Mouse (Mus musculus): ENCODE measurements around the gene Eif4g1.

The Eif4g1 gene

DNA sequence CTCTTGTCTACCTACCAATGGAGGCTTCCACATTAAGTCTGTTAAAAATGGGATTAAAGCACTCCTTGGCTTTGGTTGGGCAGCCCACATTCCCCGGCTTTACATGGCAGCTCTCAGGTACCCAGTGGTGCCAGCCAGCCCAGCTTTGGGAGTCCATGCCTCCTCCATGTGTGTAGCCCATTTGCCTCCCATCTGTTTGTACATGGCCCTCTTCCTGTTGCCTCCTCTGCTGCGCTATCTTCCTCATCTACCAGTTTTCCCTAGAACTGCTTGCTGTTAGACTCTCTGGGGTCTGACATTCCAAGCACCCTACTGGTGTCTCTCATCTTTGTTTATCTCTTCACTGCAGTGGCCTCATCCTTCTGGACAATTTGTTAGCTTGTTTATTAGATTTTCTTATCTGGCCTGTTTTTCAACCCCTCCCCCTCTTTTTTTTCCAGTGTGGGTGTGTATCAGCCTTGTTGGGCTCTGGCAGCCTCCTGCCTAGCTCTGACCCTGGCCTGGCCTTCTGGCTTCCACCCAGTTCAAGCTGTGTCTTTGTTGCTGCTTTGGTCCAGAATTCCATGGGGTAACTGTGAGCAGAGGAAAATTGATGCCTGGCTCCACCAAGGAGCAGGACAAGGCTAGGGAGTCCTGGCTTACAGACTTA is 38.4 kb downstream of the Eif4g1 start:
- DNase-seq (ENCODE audit: low spot score): no peak

DNA sequence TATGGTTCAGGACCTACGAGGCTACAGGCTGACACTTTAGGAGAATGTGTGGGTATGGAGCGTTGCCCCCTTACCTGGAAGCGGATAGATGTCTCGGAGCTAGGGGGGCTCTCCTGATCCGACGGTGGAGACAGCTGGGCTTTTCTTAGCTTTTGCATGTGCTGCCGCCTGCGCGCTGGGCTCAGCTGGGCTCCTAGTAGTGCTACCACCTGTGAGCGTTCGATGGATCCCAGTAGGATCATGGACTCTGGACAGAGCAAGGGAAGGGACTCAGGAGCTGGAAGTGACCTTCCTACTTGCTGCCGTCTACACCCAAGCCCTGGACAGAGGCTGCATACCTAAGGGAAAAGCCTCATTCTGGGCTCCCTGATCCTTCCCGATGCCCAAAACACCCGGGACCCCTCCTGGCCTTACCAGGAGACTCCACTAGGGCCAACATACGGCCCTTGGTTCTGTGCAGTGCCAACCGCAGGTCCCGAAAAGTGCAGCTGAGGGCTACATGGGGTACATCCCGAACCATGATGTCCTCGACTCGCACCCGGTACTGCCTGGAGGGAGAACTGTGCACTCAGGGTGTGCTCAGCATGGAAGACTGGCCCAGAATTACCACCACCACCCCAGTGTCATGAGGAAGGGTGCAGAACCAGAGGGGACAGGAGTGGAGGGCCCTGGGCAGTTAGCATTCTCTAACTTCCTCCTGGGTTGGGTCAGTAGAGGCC is 40.3 kb downstream of the Eif4g1 start:
- no peak for DNase-seq (ENCODE audit: low spot score)

DNA sequence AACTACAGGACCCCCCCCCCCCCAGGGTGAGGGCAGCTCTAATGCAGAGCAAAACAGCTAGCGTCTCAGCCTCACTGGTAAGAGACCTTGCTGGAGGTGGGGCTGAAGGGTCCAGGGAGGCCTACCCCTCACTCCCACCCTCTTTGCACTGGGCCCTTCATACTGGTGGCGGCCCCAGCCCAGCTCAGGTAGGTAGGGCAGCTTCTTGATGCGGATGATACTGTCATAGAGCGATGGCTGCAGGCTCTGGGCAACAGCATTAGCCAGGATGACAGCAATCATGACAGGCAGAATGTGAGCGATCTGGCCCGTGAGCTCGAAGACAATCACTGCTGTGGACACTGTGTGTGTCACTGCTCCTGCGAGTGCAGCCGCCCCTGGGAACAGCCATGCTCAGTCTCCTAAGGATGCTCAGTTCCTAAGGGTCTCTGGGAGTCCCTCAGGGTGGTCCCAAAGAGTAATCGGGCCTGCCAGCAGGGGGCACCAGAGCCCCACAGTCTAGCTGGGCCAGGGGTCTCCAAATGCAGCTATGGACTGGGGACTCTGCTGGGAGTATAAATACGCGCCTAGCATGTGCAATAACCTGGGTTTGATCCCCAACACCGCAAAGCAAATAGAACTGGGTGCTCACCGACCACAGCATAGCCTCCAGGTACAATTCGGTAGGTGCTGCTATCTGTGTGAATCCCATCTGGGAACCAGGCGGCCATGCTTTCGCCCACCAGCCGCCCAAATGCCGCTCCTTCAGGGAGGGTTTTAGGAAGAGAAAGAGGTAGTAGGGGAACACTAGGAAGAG is 41.0 kb downstream of the Eif4g1 start:
- no peak for DNase-seq (ENCODE audit: low spot score)

DNA sequence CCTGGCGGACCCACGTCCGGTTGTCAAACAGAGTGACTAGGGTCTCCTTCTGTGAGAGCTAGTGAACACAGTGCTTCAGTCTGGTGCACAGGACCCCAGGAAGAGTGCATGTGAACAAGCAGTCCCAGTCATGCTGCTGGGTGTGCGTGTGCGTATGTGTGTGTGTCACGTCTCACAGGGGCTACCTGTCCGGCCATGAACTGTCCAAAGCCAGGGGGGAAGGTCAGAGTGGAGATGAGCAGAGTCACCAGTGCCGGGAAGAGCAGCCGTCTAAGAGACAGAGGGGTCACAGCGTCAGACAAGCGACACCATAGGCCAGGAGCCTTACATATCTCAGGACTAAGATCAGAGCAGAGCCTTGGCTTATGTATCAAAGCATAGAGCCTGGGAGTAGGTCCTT is 42.3 kb downstream of the Eif4g1 start:
- DNase-seq (ENCODE audit: low spot score): no peak

DNA sequence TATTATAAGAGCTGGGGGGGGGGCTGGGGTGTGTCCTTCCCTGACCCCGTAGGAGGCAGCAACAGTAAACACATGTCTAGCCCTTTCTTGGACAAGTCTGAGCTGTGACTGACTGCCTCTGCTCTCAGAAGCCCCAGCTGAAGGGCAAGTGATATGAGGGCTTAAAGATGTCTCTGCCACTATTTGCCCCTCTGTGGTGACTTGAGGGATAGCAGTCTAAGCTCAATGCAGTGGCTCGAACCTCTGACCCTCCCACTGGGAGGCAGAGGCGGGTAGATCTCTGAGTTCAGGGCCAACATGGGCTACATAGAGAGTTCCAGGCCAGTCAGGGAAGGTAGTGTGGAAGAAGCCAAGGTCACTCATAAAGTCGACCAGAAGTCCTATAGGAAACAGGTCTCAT is 42.7 kb downstream of the Eif4g1 start:
- DNase-seq (ENCODE audit: low spot score): no peak

DNA sequence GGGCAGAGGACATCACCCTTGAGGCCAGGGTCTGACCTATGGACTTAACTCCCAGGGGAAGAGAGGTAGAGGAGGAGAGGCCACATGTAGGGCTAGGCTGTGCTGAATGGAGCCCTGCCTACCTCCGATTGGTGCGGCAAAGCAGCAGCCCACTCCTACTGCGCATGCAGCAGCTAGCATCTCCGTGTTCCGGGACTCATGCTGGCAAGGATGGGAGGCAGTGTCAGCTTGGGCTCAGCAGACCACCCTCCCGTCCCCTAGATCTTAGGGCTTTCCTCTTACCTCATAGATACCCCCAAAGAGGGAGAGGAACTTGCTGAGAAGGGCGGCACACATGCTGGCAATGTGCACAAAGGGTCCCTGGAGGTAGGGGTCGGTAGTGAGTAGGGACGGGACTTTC is 44.1 kb downstream of the Eif4g1 start:
- DNase-seq (ENCODE audit: low spot score): no peak

DNA sequence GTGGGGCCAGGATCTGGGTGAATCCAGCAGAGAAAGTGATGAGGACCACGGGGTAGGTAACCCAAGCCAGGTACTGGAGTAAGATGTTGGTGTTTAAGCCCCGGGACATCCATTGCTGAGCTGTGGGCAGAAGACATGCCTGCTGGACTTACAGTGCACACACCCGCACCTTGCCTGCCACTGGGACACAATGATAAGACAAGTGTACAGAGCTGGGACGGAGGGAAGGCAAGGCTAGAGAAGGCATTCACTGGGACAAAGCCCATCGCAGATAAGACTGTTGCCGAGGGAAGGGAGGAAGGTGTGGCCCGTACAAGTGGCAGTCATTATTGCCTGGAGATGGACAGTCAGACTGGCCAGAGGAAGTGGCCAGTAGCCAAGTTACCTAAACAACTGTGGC is 44.8 kb downstream of the Eif4g1 start:
- no peak for DNase-seq (ENCODE audit: low spot score)

DNA sequence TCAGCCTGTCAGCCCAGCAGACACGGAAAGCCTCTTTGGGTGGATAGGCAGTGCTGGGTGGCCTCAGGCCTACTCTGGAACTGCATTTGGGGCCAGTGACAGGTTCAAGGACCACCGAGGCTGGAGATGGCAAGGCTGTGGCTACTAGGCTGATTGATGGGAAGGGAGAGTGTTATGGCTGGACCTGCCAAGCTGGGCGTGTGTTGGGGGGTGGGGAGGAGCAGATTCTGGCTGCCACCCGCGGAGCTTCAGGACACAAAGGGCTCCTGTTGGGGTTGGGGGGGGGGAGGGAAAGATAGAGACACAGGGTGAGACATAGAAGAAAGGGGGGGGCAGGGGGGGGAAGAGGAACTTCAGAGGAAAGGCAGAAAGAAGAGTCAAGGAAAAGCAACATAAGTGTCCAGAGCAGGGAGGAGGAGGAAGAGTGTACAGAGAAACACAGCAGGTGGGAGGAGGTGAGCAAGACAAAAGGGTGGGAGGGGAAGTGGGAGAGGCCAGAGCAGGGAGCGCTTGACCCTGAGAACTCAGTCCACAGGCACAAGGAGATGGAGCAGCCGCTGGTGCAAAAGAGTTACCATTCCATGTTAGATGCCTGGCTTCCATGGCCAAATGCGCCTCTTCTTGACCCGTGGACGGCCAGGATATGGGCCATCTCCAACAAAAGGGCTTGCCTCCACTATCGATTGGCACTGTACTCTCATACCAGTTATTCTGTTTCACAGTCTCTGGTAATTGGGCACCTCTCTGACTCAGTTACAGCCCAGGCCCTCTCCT is 46.4 kb downstream of the Eif4g1 start:
- DNase-seq (ENCODE audit: low spot score): no peak

DNA sequence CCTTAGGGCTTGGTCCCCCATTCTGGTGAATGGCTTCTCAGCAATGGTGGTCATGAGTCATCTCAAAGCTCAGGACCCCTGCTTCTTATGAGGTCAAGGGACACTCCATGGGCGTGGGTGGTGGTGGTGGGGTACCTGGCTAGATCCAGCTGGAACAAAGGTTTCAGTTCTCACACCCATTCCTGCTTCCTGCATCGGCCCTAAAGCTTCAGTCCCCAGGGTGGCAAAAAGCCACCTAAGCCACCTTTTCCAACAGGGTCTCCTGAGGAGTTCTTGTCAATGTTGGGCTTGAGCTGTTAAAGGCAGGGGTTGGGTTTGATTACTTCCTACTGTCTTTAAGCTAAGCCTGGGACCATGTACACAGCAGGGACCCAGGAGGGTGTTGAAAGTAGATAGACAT is 47.0 kb downstream of the Eif4g1 start:
- no peak for DNase-seq (ENCODE audit: low spot score)

DNA sequence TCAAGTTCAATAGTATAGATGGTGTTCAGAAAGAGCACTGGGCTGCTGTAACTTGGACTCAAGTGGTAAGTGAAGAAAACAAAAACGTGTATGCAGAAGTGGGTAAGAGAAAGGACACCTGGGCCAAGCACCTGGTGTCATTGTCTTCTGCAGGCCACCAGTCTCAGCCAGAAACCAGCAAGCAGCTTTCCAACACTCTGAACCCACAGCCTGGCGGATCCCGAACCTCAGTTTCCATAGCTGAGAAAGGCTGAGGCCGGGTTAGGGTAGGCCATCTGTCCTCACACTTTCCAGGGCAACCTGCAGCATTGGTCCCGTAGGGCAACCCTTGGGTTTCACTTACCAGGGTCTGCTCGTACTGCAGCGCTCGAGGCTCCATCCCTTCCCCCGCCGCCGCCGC is 47.5 kb downstream of the Eif4g1 start:
- no peak for DNase-seq (ENCODE audit: low spot score)

DNA sequence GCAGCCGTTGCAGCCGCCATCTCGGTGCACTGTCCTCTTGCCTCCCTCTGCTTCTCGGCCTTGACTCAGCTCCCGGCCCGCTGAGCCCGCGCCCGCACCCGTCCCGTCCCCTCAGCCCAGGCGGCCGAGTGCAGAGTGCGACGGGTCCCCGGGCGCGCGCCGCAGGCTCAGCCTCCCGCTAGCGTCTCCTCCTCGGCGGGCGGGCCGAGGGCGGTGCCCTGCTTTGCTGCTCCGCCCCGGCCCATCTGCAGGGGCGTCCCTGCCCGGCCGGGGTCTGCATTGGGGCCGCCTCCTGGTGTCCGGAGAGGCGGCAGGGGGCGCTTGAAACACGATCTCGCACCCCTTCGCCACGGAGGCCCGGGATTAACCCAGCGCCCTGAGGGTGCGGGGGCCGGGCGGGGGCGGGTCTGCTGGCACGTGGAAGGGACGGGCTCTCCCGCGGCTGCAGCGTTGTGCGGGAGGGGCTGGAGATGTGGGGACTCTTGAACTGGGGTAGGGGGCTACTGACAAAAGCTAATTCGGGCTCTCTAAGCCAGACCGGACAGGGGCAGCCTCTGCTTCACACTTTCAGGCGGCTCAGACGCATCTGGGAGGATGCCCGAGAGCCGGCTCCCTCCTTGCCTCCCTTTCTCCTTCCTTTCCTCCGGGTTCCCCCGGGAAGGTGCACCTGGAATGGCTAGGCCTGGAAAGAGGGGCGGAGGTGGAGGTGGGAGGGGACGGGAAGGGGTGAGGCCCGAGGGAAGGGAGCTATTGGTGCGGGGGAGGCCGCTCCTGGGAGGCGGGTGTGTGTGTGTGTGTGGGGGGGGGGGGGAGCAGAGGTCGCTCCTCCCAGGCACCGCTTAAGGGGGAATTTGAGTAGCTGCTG is 48.1 kb downstream of the Eif4g1 start:
- peak; percentile 67 for DNase-seq (ENCODE audit: low spot score)

DNA sequence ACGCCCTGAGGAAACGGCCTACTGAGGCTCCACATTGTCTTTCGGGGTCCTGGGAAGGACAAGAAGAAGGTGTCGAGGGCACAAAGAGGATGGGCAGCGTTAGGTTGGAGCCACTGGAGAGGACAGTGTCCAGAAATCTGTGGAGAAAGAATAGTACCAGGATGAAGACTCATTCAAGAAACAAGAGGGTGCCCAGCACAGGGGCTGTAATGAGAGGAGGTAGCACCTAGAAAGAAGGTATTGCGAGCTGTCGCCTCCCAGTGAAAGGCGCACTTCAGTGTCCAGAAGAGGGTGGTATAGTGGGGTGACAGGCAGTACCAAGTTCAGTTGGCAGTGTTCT is 48.7 kb downstream of the Eif4g1 start:
- DNase-seq (ENCODE audit: low spot score): no peak

DNA sequence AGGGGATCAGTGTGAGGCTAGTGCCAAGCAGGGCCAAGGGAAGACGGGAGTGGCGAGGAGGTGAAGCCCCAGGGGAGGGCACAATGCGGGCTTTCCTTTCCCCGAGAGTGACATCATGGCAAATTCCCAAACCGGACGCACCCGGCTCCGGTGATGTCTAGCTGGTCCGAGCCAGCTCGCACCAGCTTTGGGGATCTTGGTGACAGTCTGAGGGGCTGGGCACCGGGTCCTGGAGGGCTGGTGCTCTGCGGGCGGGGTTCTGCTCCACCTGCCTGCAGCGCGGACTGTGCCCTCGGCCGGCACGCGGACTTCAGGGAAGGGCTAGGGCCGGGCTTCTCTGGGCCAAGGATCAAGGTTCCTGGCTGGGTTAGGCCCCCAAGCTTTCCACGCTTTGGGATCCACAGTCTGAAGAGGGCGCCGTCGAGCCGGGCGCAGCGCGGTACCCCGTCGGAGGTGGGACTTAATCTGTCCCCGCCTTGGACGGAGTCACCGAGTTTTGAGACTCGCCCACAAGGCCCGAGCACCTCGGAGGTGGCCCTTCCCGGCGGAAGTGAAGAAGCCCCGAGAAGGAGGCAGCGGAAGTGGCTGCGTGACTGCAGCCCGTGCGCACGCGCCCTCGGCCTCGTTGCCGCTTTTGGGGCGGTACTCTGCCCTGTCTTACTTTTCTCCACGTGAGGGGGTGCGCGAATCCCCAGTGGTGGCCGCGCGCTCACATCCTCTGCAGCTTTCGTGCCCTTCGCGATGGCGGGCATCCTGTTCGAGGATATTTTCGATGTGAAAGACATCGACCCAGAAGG is 49.3 kb downstream of the Eif4g1 start, which contains the start of the genes Polr2h and Clcn2:
Gene Polr2h (plus strand): TSS at position 485 of the 797 bp plus-strand sequence.
Gene Clcn2 (minus strand): TSS at position 566 of the 797 bp plus-strand sequence.
- peak; percentile 96 for DNase-seq (ENCODE audit: low spot score)

DNA sequence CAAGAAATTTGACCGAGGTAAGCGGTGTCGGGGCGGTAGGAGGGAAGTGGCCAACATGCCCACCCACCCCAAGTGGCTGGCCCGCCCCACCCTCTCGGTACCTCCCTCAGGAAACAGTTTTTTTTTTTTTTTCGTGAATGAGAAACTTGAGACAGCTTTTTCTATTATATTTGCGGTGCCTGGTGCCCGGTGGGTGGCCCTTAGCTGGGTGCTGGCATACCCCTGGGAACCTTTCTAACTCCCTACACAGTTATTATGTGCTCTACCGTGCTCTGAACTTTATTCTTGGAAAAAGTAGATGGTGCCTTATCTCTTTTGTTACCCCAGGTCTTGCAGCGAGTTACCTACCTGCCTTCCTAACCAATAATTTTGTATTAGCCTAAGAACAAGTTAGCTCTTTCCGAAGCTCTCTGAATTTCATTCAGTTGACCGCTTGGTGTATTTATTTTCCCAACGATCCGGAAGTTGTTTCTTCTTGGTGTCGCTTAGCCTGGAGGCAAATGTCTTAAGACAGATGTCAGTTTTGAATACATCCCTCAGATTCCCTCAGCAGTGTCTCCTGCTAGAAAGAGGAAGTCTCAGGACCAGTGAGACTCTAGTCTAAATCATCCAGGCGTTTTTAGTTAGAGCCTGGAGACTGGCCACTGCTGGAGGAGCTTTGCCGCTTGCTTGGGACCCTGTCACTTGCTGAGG is 50.0 kb downstream of the Eif4g1 start:
- DNase-seq (ENCODE audit: low spot score): no peak

DNA sequence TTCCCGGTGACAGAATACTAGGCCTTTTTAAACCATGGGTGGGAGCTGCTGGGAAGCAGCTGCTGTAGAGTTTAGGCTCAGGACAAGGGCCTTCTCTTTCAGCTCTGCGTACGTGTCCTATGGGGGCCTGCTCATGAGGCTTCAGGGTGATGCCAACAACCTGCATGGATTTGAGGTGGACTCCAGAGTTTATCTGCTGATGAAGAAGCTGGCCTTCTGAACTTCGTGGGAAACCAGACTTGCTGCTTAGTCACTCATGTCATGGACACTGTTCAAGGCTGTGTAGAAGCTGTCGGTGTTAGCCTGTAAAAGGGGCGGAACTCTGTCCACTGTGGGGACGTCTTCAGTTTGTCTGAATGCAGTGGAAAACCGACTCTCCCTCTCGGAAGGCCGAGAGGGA is 53.7 kb downstream of the Eif4g1 start:
- no peak for DNase-seq (ENCODE audit: low spot score)

DNA sequence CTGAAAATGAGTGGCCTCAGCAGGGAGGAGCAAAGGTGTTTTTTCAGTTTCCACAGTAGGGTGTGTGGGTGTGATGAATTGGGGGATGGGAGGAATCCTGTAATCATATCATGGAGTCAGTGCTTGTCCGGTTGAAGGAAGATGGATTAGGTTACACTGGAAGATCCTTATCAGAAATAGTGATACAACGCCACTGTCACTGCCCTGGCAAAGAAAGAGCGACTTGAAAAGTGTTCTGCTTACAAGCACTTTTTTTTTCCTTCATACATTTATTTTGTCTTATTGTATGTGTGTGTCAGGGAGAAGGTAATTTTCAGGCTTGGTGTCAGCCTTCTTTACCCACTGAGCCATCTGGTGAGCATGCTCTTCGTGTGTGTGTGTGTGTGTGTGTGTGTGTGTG is 54.6 kb downstream of the Eif4g1 start:
- no peak for DNase-seq (ENCODE audit: low spot score)

DNA sequence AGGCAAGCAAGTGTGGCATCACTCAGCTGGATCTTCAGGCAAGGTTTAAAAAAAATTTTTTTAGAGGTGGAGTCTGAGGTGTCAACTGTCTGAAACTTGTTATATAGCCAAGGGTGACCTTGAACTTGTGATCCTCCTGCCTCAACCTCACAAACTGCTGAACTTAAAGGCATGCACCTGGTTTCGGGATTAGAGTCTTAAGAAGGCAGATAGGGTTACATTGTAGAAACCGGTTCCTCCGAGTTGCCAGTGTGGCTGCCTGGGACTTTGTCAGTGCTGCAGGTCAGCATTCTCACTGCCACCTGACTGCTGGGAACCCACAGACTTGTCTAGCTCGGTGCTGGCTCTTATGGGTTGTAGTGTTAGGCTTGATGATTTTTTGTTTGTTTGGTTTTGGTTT is 55.1 kb downstream of the Eif4g1 start:
- DNase-seq (ENCODE audit: low spot score): no peak

DNA sequence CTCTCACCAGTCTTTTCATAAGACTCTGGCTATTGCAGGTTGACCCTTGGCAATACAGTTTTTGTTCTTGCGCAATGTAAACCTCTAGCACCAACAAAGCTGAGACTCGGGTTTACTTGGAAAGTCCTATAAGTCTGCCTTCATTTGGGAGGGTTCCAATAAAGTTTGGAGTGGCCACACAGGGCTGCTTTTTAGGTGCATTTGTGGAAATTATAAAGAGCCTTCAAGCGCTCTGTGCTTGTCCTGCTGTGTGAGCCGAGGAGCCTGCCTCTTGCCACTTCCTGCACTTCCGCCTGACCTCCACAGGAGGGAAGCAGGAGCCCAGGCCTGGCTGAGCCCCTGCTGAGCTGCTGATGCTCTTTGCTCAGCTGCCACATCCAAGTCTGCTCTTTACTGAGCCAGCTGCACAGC is 56.2 kb downstream of the Eif4g1 start:
- DNase-seq (ENCODE audit: low spot score): peak; percentile 46

DNA sequence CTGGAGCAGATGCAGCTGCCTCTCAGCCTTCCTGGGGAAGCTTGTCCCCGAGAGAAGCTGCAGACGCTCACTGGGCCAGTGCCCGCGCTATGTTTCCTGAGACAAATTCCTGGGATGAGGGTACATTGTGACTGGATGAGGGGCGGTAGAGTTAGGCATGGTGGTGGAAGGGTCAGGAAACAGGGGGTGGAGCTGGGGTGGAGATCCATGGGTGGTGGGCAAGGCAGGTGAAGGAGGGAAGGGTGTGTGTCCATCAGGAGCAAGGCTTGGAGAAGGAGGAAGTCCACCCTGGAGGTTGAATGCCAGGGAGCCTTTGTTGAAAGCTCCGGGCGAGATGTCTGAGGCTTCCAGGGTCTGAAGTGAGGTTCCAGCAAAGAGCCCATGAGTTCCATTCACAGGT is 57.2 kb downstream of the Eif4g1 start:
- no peak for DNase-seq (ENCODE audit: low spot score)

DNA sequence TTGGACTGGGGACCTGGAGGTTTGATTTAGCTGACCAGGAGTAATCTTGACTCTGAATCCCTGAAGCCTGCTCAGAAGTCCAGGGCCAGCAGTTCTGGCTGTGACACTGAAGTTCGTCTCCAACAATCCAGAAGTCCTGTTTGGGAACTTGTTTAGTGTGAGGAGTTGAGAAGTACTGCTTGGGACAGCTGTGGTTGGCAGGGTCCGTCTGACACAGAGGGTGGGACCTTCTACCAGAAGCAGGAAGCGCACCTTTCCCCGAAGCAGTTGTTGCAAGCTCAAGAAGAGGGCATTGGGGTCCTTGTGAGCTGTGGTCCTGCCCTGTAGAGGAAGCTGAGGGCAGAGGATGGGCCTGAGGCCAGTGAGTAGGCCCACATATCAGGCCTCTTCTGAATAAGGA is 57.6 kb downstream of the Eif4g1 start:
- DNase-seq (ENCODE audit: low spot score): no peak

All from urinary bladder, postnatal 25 days (tissue).